Mouse (Mus musculus): ENCODE measurements around the gene Rwdd1.

- TF ChIP-seq POLR2A (IDR thresholded peaks at IDR 0.05; ENCODE audit: borderline replicate concordance, low read depth, low read length) (no peak), CTCF (IDR thresholded peaks at IDR 0.05; ENCODE audit: low read depth, low read length) (no peak)
Measured at GRCm38 (mm10) chr10:34018746-34019301, 600 bp downstream of the Rwdd1 start.
